Mouse (Mus musculus) spleen, adult 2 months (tissue): ENCODE measurements around the gene 4930558K02Rik.

ENCODE experiments used
- CTCF ChIP-seq: fragments of 200-500 bp; IDR thresholded peaks from 2 replicates; pipeline ENCODE4 v1.5.1; 2011; ENCODE audit warnings: mild to moderate bottlenecking, inconsistent platforms; ENCODE audit not compliant: insufficient read depth, insufficient read length, insufficient replicate concordance; ENCODE audit errors: extremely low read depth
- POLR2A ChIP-seq: fragments of 200-500 bp; IDR thresholded peaks from 2 replicates; pipeline ENCODE4 v1.6.1; 2011; ENCODE audit warnings: low read depth, low read length, inconsistent platforms

DNA sequence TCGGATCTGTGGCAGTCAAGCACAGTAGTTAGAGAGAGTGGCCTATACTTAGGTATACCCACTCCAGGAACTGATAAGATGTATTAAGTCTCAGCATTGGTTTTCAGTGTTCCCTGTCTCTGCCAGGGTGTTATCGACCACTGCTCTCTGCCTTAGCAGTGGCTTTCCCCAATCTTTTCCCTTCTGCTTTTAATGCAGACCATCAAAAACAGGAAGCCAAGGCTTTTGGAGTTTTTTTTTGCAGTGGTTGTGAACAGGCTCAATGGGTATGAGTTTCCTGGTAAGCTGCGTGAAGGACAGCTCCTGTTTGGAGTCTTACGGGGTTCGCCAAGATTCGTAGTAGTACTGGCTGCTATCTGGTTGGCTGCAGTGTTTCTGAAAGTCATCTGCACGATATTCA is 13.0 kb upstream of the 4930558K02Rik start:
- TF ChIP-seq POLR2A (no peak), CTCF (no peak)
